Mouse (Mus musculus) bone marrow, adult 2 months (tissue): ENCODE results near the gene Mrpl43.

ENCODE experiments used
- CTCF ChIP-seq: fragments of 200-500 bp; IDR thresholded peaks from 2 replicates; pipeline ENCODE4 v1.5.1; 2011; ENCODE audit warnings: low read length, control low read depth; ENCODE audit not compliant: control insufficient read depth, insufficient read depth
- POLR2A ChIP-seq: fragments of 200-500 bp; IDR thresholded peaks from 2 replicates; pipeline ENCODE4 v1.6.1; 2011; ENCODE audit warnings: low read depth, mild to moderate bottlenecking, control low read depth, low read length, borderline replicate concordance; ENCODE audit not compliant: control insufficient read depth

DNA sequence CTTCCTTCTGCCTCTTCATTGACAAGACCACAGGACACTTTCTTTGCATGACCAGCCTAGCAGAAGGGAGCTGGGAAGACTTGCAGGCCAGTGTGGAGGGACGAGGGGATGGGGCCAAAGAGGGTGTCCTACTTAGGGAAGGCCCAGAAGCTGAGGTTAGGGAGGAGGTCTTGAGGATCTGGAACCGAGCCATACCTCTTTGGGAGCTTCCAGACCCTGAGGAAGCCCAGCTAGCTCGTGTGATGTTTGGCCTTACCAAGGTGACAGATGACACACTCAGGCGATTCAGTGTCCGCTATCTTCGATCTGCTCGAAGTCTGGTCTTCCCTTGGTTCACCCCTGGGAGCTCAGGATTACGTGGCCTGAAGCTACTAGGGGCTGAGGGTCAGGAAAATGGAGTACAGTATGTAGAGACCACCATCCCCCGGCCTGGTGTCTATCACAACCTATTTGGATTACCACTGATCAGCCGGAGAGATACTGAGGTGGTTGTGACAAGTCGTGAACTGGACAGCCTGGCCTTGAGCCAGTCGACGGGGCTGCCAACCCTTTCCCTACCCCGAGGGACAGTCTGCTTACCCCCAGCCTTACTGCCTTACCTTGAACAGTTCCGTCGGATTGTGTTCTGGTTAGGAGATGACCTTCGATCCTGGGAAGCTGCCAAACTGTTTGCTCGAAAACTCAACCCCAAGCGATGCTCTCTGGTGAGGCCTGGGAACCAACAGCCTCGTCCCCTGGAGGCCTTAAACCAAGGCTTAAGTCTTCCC lies 1.4 kb upstream of the Mrpl43 start:
- TF ChIP-seq CTCF = no peak
- no peak for TF ChIP-seq POLR2A
